In genomic region chr11:43183457-43183856, GRCm38 (mm10) we compare ENCODE assay signal across 23 mouse cellular contexts. TPM values are rescaled to one million over a fixed set of nuclear protein-coding genes. Genes with fewer than 3 reads are reported as not detected.
DNase-seq lines count a peak whose midpoint lies in the region; ATAC-seq and TF ChIP-seq lines count a peak whose summit lies in the region.
"Had no signal": no experiment of that assay in that cellular context is flagged by ENCODE, and none has a peak within 500 bp of the region (broad histone marks: within the 10 kb centered on the region; RNA-seq: fewer than 3 reads in every experiment).

No protein-coding gene starts in this region.

- TF ChIP-seq CTCF in lung, embryonic 14.5 days (IDR thresholded peaks at IDR 0.05; ENCODE audit: low read depth): no peak
- TF ChIP-seq CTCF in lung, adult 2 months (IDR thresholded peaks at IDR 0.05; ENCODE audit: insufficient read depth, low read length): no peak
- TF ChIP-seq CTCF in intestine, postnatal 0 days (IDR thresholded peaks at IDR 0.05; ENCODE audit: low read depth): no peak
- no peak for TF ChIP-seq CTCF in stomach, postnatal 0 days (IDR thresholded peaks at IDR 0.05; ENCODE audit: low read depth)

- 52% methylated on average over 4 of the region's 4 CpGs for WGBS in lung, embryonic 14.5 days
- whole genome bisulfite sequencing in lung, adult 2 months: 64% methylated on average over 4 of the region's 4 CpGs
- WGBS in intestine, postnatal 0 days: 69% methylated on average over 4 of the region's 4 CpGs
- 91% methylated on average over 4 of the region's 4 CpGs for WGBS in stomach, postnatal 0 days

- H3K36me3 ChIP-seq in lung, embryonic 14.5 days (ENCODE audit: insufficient read depth): no peaks in the 10 kb centered on the region
- H3K36me3 ChIP-seq in intestine, postnatal 0 days (ENCODE audit: control insufficient read depth, insufficient read depth): no peaks in the 10 kb centered on the region
- H3K36me3 ChIP-seq in stomach, postnatal 0 days (ENCODE audit: control insufficient read depth, insufficient read depth, low read length): no peaks in the 10 kb centered on the region
- H3K36me3 ChIP-seq: embryonic facial prominence, embryonic 15.5 days; G1E; hindbrain, embryonic 13.5 days; limb, embryonic 15.5 days; neural tube, embryonic 15.5 days had no signal

- no peak overlapping the region for H3K9ac ChIP-seq in lung, embryonic 14.5 days
- H3K9ac ChIP-seq in intestine, postnatal 0 days (ENCODE audit: low read depth, low read length): no peak overlapping the region
- H3K9ac ChIP-seq in stomach, postnatal 0 days (ENCODE audit: low read length): no peak overlapping the region
- H3K9ac ChIP-seq: embryonic facial prominence, embryonic 15.5 days; hindbrain, embryonic 13.5 days; limb, embryonic 15.5 days; neural tube, embryonic 15.5 days had no signal

- no peak overlapping the region for H3K4me2 ChIP-seq in lung, embryonic 14.5 days
- no peak overlapping the region for H3K4me2 ChIP-seq in intestine, postnatal 0 days (replicated peaks; ENCODE audit: low read depth)
- no peak overlapping the region for H3K4me2 ChIP-seq in stomach, postnatal 0 days (replicated peaks; ENCODE audit: low read depth)
- H3K4me2 ChIP-seq: embryonic facial prominence, embryonic 15.5 days; hindbrain, embryonic 13.5 days; limb, embryonic 15.5 days; neural tube, embryonic 15.5 days had no signal

- no peaks in the 10 kb centered on the region for H3K4me1 ChIP-seq in lung, embryonic 14.5 days (ENCODE audit: insufficient read depth)
- peaks cover 2% of the 10 kb centered on the region; the same call in 1 of the 2 replicates for H3K4me1 ChIP-seq in lung, adult 2 months (ENCODE audit: control insufficient read depth, insufficient read depth, low read length)
- H3K4me1 ChIP-seq in intestine, postnatal 0 days (replicated peaks; ENCODE audit: control insufficient read depth, insufficient read depth, low read length): 0 out of 2 replicates have a peak, but pooled peaks cover 4% of the 10 kb centered on the region
- no peaks in the 10 kb centered on the region for H3K4me1 ChIP-seq in stomach, postnatal 0 days (replicated peaks; ENCODE audit: control insufficient read depth, insufficient read depth)
- H3K4me1 ChIP-seq: hindbrain, embryonic 13.5 days; limb, embryonic 15.5 days; neural tube, embryonic 15.5 days had no signal

- no peak for ATAC-seq in lung, embryonic 14.5 days (ENCODE audit: insufficient read depth)
- ATAC-seq in intestine, postnatal 0 days: peak; percentile 68
- ATAC-seq in megakaryocyte, adult 5-6 weeks (ENCODE audit: poor library complexity, severe bottlenecking): no peak
- no peak for ATAC-seq in stomach, postnatal 0 days (ENCODE audit: low FRiP score, low TSS enrichment)
- ATAC-seq: CD4-positive, CD25-positive, alpha-beta regulatory T cell, adult 4 months; inflammation-experienced regulatory T-cells, adult 6 months had no signal

- H3K9me3 ChIP-seq in lung, embryonic 14.5 days (ENCODE audit: low read depth, low read length): no peaks in the 10 kb centered on the region
- H3K9me3 ChIP-seq in intestine, postnatal 0 days (ENCODE audit: control insufficient read depth): no peaks in the 10 kb centered on the region
- H3K9me3 ChIP-seq in stomach, postnatal 0 days (ENCODE audit: control insufficient read depth, low read length): no peaks in the 10 kb centered on the region
- H3K9me3 ChIP-seq: embryonic facial prominence, embryonic 15.5 days; G1E; hindbrain, embryonic 13.5 days; limb, embryonic 15.5 days; neural tube, embryonic 15.5 days had no signal

- H3K4me3 ChIP-seq in lung, embryonic 14.5 days (ENCODE audit: low read depth, low read length): no peak overlapping the region
- H3K4me3 ChIP-seq in lung, adult 2 months (replicated peaks; ENCODE audit: extremely low read depth, low read depth, low read length): no peak overlapping the region
- no peak overlapping the region for H3K4me3 ChIP-seq in intestine, postnatal 0 days (ENCODE audit: low read depth, low read length)
- no peak overlapping the region for H3K4me3 ChIP-seq in stomach, postnatal 0 days (ENCODE audit: low read depth, low read length)
- H3K4me3 ChIP-seq: embryonic facial prominence, embryonic 15.5 days; hindbrain, embryonic 13.5 days; limb, embryonic 15.5 days; neural tube, embryonic 15.5 days had no signal

- no peak for TF ChIP-seq EP300 in stomach, postnatal 0 days (optimal IDR thresholded peaks at IDR 0.05)

- DNase-seq in lung, embryonic 14.5 days: peak; percentile 8
- no peak for DNase-seq in lung, adult 2 months
- peak; percentile 47 for DNase-seq in Muller cell, postnatal 12 days (ENCODE audit: inconsistent ontology term)
- DNase-seq in embryo, embryonic 11.5 days (ENCODE audit: low read depth, low spot score): peak; percentile 1
- no peak for DNase-seq in layer of hippocampus, adult 9-10 months (ENCODE audit: low spot score)
- no peak for DNase-seq in stomach, postnatal 0 days (ENCODE audit: low spot score)
- DNase-seq: gastrocnemius, postnatal 25 days; midbrain, embryonic 14.5 days; right cerebral cortex, postnatal 14 days; thymus, adult 18-20 months; thymus, postnatal 4 days had no signal

- TF ChIP-seq POLR2A in lung, adult 2 months (IDR thresholded peaks at IDR 0.05; ENCODE audit: borderline replicate concordance, extremely low read depth, low read depth, low read length): no peak

- no peaks in the 10 kb centered on the region for H3K27me3 ChIP-seq in lung, embryonic 14.5 days (ENCODE audit: insufficient read depth, low read length)
- H3K27me3 ChIP-seq in intestine, postnatal 0 days (replicated peaks; ENCODE audit: control insufficient read depth, insufficient read depth, low read length): no peaks in the 10 kb centered on the region
- no peaks in the 10 kb centered on the region for H3K27me3 ChIP-seq in stomach, postnatal 0 days (ENCODE audit: control insufficient read depth, insufficient read depth, low read length)
- H3K27me3 ChIP-seq: embryonic facial prominence, embryonic 15.5 days; hindbrain, embryonic 13.5 days; limb, embryonic 15.5 days; neural tube, embryonic 15.5 days had no signal

- H3K27ac ChIP-seq in lung, embryonic 14.5 days (ENCODE audit: low read depth): no peak overlapping the region
- H3K27ac ChIP-seq in intestine, postnatal 0 days (ENCODE audit: low read depth, low read length): peak overlapping the region; percentile 67
- H3K27ac ChIP-seq in stomach, postnatal 0 days (replicated peaks): no peak overlapping the region
- H3K27ac ChIP-seq: embryonic facial prominence, embryonic 15.5 days; hindbrain, embryonic 13.5 days; limb, embryonic 15.5 days; neural tube, embryonic 15.5 days had no signal

RNA-seq across cellular contexts. Expression of gene Atp10b, which starts 33.8 kb away (rescaled TPM):
- polyA plus RNA-seq in lung, embryonic 14.5 days (2014; fragmentation: Nextera tagmentation; extraction: Ambion mirVana): 0.16 and 0.46 TPM in 2 replicates
- polyA plus RNA-seq in lung, adult 2 months (2012; rRNA removed): 0.23 and 0.31 TPM in 2 replicates
- 3.2 and 3.3 TPM in 2 replicates for polyA plus RNA-seq in intestine, postnatal 0 days (2015; fragmentation: Nextera tagmentation; extraction: Ambion mirVana)
- not detected in 2 replicates for total RNA-seq in megakaryocyte, adult 5-6 weeks (2015)
- total RNA-seq in megakaryocyte, adult 5-6 weeks (2017): not detected in 2 replicates
- polyA plus RNA-seq in stomach, postnatal 0 days (2015; fragmentation: Nextera tagmentation; extraction: Ambion mirVana): 2.1 and 2.3 TPM in 2 replicates
- total RNA-seq: gastrocnemius, postnatal 25 days; heart, postnatal 10 days; megakaryocyte progenitor cell, adult 5-6 weeks had no signal
- polyA plus RNA-seq: CD4-positive, CD25-positive, alpha-beta regulatory T cell, adult 4 months; G1E; spleen, adult 2 months had no signal

Comparison
In these comparisons a context has a peak if more than half of its experiments do, and no peak if none do; other contexts are left out.
1. DNase-seq: peak in lung, embryonic 14.5 days (single experiment), Muller cell, postnatal 12 days (single experiment) and embryo, embryonic 11.5 days (single experiment); none in lung, adult 2 months (single experiment), layer of hippocampus, adult 9-10 months (single experiment) and stomach, postnatal 0 days (single experiment).